Mouse (Mus musculus) G1E (cell line): ENCODE data around the gene Chst11.

Experiments used
- CTCF ChIP-seq: IDR thresholded peaks from 2 replicates; pipeline ENCODE4 v1.5.1; 2012; ENCODE audit warnings: low read depth, low read length, inconsistent platforms, mixed read lengths
- GATA1 ChIP-seq: IDR thresholded peaks from 2 replicates; pipeline ENCODE4 v1.6.1; 2012; ENCODE audit warnings: borderline replicate concordance, low read length, inconsistent platforms, mixed read lengths
- GATA2 ChIP-seq: IDR thresholded peaks from 2 replicates; pipeline ENCODE4 v1.6.1; 2012; ENCODE audit warnings: low read depth, low read length, inconsistent platforms, borderline replicate concordance
- POLR2AphosphoS5 ChIP-seq: IDR thresholded peaks from 2 replicates; pipeline ENCODE4 v1.6.1; 2012; ENCODE audit warnings: low read depth, low read length, inconsistent platforms; ENCODE audit not compliant: insufficient replicate concordance
- TAL1 ChIP-seq: conservative IDR thresholded peaks from 2 replicates; pipeline ENCODE4 v1.6.1; 2012; ENCODE audit warnings: low read depth, low read length, inconsistent platforms, mixed read lengths

- no peak for TF ChIP-seq GATA1
- TF ChIP-seq CTCF: no peak
- no peak for TF ChIP-seq TAL1
- TF ChIP-seq POLR2AphosphoS5: no peak
- no peak for TF ChIP-seq GATA2
Measured at GRCm38 (mm10) chr10:83090185-83090584, 104.9 kb downstream of the Chst11 start.
